Mouse (Mus musculus) thymus, postnatal 36 days (tissue): Measurements from ENCODE around the gene Zfp652.
A peak's percentile ranks its signal among the peaks of the same experiment; 100 is the strongest.

Source experiments
- DNase-seq, 2 experiments: peaks; one replicate each; pipeline ENCODE4 v3.0.0; 2022; ENCODE audit warnings: mixed read lengths in 2 of 2

The Zfp652 gene

GRCm38 (mm10) chr11:95832129-95833005 is 119.9 kb downstream of the Zfp652 start:
- peak in 1 of 2 experiments; percentile 50 for DNase-seq

GRCm38 (mm10) chr11:95833006-95833570 is 120.6 kb downstream of the Zfp652 start:
- DNase-seq = peak; percentile 64 to 83

GRCm38 (mm10) chr11:95833631-95834142 is 121.2 kb downstream of the Zfp652 start:
- DNase-seq = peak; percentile 59 to 79

- DNase-seq = peak; percentile 91 to 97
Observed at GRCm38 (mm10) chr11:95834143-95834667, 121.7 kb downstream of the Zfp652 start.

GRCm38 (mm10) chr11:95834742-95835710 is 122.6 kb downstream of the Zfp652 start:
- DNase-seq = peak; percentile 66 to 80

GRCm38 (mm10) chr11:95835832-95836231 is 123.4 kb downstream of the Zfp652 start:
- no peak for DNase-seq

GRCm38 (mm10) chr11:95836433-95836832 is 124.0 kb downstream of the Zfp652 start:
- no peak for DNase-seq

- no peak for DNase-seq
Observed at GRCm38 (mm10) chr11:95837059-95837458, 124.6 kb downstream of the Zfp652 start, which contains the start of gene Gngt2. TSS of gene Gngt2 (plus strand) at chr11:95837216.

GRCm38 (mm10) chr11:95838598-95838997 is 126.1 kb downstream of the Zfp652 start:
- no peak for DNase-seq

- DNase-seq = peak in 1 of 2 experiments; percentile 29
Observed at GRCm38 (mm10) chr11:95838999-95839868, 126.8 kb downstream of the Zfp652 start.

- no peak for DNase-seq
Observed at GRCm38 (mm10) chr11:95840694-95841497, 128.4 kb downstream of the Zfp652 start.

- DNase-seq = peak; percentile 45 to 47
Observed at GRCm38 (mm10) chr11:95841498-95841830, 129.0 kb downstream of the Zfp652 start.

GRCm38 (mm10) chr11:95842074-95842681 is 129.7 kb downstream of the Zfp652 start, which contains the start of gene Abi3:
TSS of gene Abi3 (minus strand) at chr11:95842476.
- DNase-seq = peak; percentile 84 to 91

- DNase-seq = peak in 1 of 2 experiments; percentile 28
Observed at GRCm38 (mm10) chr11:95842953-95843352, 130.5 kb downstream of the Zfp652 start.

GRCm38 (mm10) chr11:95843421-95843950 is 131.0 kb downstream of the Zfp652 start:
- DNase-seq = no peak

GRCm38 (mm10) chr11:95844935-95845334 is 132.5 kb downstream of the Zfp652 start:
- DNase-seq = no peak

GRCm38 (mm10) chr11:95850898-95851297 is 138.4 kb downstream of the Zfp652 start:
- DNase-seq = no peak

GRCm38 (mm10) chr11:95853684-95854083 is 141.2 kb downstream of the Zfp652 start:
- DNase-seq = peak; percentile 74 to 77

GRCm38 (mm10) chr11:95857306-95857705 is 144.8 kb downstream of the Zfp652 start:
- DNase-seq = no peak
